Mouse (Mus musculus) lung, adult 2 months (tissue): ENCODE results near the gene 3110082I17Rik.

ENCODE experiments used
- CTCF ChIP-seq: fragments of 200-500 bp; IDR thresholded peaks from 2 replicates; pipeline ENCODE4 v1.5.1; 2011; ENCODE audit warnings: mild to moderate bottlenecking, low read length, control low read depth; ENCODE audit not compliant: insufficient read depth
- POLR2A ChIP-seq: fragments of 200-500 bp; IDR thresholded peaks from 2 replicates; pipeline ENCODE4 v1.6.1; 2011; ENCODE audit warnings: low read depth, mild to moderate bottlenecking, control low read depth, low read length, borderline replicate concordance; ENCODE audit errors: extremely low read depth

- TF ChIP-seq CTCF (no peak), POLR2A (no peak)
These were observed 12.3 kb downstream of the 3110082I17Rik start for GRCm38 (mm10) chr5:139448025-139448424.
